Mouse (Mus musculus): ENCODE results near the gene Tomm40.
A peak's percentile ranks its signal among the peaks of the same experiment; 100 is the strongest.

Gene Tomm40

GRCm38 (mm10) chr7:19715239-19716054 is at the start of gene Tomm40:
Gene Tomm40, minus strand, starts transcription at chr7:19715438.
- DNase-seq (ENCODE audit: extremely low spot score, low read depth, low spot score), result peak; percentile 98

- DNase-seq (ENCODE audit: extremely low spot score, low read depth, low spot score), result no peak
Measured at GRCm38 (mm10) chr7:19764581-19764980, 49.3 kb upstream of the Tomm40 start.

DNA sequence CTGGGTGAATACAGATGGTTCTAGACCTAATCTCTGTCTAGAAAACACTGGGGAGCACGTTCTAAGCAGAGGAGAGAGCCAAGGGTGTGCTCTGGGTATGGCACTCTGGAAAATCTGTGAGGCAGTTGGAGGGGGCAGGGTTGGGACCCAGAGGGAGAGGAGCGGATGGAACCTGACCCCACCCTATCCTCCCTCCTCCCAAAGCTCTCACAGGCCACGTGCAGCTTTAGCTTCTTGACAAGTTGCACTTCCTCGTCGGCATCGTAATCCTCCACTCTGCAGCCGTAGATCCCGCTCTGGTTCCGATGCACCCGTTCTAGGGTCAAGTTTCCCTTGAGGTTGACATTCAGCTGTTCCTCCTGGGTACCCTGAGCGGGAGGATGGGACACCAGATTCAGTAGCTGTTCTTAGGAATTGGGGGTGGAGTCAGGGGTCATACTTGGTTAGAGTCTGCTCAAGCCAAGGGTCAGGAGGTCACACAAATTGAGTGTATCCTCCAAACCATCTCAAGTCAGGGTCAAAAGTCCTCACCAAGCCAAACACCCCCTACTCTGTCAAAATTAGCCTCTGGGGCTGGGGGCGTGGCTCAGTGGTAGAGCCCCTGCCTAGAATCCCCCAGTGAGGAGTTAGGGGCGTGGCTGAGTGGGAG is 48.7 kb upstream of the Tomm40 start:
- no peak for DNase-seq (ENCODE audit: extremely low spot score, low read depth, low spot score)

GRCm38 (mm10) chr7:19762283-19762682 is 47.0 kb upstream of the Tomm40 start:
- DNase-seq (ENCODE audit: extremely low spot score, low read depth, low spot score), result no peak

- no peak for DNase-seq (ENCODE audit: extremely low spot score, low read depth, low spot score)
Measured at GRCm38 (mm10) chr7:19760021-19760420, 44.8 kb upstream of the Tomm40 start.

DNA sequence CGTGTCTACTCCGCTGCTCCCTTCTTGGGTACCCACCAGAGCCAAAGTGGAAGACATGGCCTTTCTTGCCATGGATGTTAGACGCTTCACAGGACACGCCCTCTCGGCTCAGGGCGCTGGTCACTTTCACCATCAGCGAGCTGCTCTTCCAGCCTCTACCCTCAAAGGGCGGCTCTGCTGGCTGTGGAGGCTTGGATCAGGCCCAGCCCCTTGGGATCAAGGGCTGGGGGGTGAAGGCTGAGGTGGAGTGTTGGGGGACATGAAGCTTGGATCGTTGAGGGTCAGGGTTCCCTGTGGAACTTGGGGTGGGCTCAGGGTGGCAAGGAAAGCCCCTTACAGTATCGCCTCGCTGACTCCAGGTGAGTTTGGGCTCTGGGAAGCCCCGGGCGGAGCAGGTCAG is 43.4 kb upstream of the Tomm40 start:
- DNase-seq (ENCODE audit: extremely low spot score, low read depth, low spot score), result no peak

- DNase-seq (ENCODE audit: extremely low spot score, low read depth, low spot score), result no peak
Measured at GRCm38 (mm10) chr7:19755851-19756786, 40.9 kb upstream of the Tomm40 start.

DNA sequence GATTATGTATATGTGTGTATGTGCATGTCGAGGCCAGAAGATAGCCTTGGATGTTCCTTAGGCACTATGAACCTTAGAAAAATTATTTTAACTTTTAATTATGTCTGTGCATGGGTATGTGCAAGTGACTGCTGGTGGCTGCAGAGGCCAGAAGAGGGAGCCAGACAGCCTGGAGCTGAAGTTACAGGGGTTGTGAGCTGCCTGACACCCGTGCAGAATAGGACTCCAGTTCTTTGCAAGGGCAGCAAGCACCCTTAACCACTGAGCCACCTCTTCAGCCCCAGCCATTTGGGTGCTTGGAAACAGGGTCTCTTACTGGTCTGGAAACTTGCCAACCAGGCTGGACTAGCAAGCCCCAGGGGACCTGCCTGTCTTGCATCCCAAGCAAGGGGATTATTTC is 39.8 kb upstream of the Tomm40 start:
- DNase-seq (ENCODE audit: extremely low spot score, low read depth, low spot score), result no peak

DNA sequence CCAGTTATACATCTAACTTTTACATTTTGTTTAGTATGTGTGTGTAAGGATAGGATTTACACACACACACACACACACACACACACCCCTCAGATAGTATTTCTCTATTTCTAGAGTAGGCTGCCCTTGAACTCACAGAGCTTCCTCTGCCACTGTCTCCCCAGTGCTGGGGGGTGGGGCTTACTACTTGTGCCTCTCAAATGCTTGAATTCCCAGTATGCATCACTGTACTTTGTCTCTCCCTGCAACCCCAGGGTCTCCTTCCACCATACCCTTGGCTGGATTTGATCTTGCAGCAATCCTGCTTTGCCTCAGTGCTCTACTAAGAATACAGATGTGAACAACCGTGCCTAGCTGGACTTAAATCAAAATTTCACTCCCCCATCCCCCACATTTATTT is 38.8 kb upstream of the Tomm40 start:
- no peak for DNase-seq (ENCODE audit: extremely low spot score, low read depth, low spot score)

DNA sequence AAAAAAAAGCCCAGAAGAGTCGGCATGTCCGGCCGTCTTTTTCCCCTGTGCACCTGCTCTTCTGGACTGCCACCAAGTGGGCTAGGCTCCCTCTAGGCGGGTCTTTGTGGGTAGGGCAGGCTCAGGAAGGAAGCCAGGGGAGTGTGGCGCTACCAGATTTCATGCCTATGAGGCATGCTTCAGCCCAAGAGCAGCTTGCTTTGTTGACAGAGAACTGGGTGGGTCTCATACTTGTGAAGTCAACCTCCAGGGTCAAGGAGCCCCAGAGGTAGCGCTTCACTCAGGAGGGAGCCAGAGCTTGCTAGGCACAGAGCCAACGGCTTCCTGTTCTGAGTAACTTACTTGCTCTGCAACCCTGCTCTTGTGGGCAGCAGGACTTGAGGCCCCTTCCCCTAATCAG is 38.3 kb upstream of the Tomm40 start:
- no peak for DNase-seq (ENCODE audit: extremely low spot score, low read depth, low spot score)

DNA sequence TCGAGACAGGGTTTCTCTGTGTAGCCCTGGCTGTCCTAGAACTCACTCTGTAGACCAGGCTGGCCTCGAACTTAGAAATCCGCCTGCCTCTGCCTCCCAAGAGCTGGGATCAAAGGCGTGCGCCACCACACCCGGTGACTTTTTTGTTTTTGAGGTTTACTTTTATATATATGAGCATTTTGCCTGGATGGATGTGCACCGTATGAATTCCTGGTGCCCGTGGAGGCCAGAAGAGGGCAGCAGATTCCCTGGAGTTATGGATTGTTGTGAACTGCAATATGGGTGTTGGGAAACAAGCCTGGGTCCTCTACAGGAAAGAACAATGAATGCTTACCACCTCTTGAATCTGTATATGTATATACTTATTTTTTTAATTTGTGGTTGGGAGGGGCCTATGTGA is 37.4 kb upstream of the Tomm40 start:
- no peak for DNase-seq (ENCODE audit: extremely low spot score, low read depth, low spot score)

DNA sequence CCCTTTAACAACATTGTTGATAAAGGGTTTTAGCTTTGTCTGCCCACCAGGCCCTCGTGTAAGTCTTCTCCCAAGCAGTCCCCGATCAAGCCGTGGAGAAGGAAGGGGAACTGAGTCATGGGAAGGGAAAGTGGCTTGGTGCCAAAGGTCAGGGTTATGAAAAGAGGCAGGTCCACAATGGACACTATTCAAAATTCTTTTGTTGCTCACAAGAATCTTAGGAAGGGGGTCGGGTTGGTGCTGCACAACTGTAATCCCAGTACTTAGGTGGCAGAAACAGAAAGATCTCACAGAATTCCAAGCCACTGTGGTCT is 35.8 kb upstream of the Tomm40 start:
- DNase-seq (ENCODE audit: extremely low spot score, low read depth, low spot score), result no peak

DNA sequence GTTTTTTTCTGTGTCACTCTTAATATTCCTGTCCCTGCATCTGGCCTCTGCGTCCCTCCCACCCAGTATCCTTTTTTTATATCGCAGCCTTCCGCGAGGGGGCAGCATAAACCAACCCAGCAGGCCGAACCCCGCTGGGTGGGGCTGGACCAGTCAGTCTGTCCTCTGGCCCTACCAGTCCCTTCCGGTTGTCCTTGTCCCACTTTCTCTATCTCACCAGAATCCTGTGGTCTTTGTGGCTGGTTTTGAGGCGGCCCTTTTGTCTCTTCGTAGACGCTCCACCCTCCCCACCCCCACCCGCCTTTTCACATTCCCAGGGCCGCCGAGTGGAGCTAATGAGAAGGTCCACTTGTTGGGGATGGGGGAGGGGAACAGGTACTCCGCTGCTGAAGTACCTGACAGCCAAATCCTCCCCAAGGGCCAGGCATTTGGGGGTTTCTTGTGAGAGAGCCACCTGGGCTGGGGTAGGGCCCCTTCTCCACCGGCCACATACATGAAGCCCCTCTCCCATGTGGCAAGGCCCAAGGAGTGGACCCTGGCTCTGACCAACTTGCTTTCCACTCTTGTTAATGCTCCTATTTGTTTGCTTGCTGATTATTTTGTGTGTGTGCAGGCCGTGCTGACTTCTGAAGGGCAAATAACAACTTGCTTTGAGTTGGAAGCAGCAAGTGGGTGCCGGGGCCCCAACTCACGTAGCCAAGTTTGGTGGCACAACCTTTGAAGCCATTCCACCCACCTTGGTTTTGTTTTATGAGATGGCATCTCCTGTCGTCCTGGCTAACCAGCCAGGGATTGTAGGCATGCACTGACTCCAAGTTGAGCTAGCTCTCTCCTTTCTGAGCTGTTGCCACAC is 35.2 kb upstream of the Tomm40 start, which contains the start of gene Nectin2:
Gene Nectin2, minus strand, starts transcription at position 267 of the 853 bp plus-strand sequence.
- no peak for DNase-seq (ENCODE audit: extremely low spot score, low read depth, low spot score)

DNA sequence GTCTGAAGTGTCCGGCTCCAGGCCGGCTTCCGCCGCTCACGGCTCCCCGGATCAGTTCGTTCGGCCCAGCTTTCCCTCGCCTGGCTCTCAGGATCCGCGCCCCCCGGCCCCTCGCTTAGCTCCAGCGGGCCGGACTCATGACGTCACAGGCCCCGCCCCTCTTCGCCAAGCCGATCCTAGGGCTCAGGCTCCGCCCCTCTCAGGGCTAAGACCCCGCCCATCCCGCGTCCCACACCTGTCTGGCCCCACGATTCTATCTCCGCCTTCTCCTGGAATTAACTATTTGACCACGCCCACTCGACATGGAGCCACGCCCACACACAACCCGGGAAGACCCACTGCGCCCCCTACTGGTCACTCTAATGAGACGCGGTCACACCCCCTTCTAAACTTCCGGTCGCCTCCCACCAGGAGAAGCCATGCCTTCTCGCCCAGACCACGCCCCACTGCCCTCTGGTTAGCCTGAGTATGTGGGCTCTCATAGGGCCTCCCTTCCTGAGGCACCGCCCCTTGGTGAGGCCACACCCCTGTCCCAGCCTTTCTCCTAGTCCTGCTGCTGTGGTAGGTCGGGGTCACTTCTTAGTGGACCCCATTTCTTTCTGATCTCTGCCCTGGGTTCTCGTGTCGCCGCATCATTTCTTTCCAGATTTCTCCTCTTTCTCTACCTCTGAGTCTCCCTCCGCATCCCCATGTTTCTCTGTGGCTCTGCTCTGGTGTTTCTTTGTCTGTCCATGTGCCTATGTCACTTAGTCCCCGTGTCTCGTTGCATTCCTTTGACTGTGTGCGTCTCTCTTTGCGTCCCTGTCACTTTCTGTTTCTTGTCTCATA is 34.4 kb upstream of the Tomm40 start:
- peak; percentile 98 for DNase-seq (ENCODE audit: extremely low spot score, low read depth, low spot score)

DNA sequence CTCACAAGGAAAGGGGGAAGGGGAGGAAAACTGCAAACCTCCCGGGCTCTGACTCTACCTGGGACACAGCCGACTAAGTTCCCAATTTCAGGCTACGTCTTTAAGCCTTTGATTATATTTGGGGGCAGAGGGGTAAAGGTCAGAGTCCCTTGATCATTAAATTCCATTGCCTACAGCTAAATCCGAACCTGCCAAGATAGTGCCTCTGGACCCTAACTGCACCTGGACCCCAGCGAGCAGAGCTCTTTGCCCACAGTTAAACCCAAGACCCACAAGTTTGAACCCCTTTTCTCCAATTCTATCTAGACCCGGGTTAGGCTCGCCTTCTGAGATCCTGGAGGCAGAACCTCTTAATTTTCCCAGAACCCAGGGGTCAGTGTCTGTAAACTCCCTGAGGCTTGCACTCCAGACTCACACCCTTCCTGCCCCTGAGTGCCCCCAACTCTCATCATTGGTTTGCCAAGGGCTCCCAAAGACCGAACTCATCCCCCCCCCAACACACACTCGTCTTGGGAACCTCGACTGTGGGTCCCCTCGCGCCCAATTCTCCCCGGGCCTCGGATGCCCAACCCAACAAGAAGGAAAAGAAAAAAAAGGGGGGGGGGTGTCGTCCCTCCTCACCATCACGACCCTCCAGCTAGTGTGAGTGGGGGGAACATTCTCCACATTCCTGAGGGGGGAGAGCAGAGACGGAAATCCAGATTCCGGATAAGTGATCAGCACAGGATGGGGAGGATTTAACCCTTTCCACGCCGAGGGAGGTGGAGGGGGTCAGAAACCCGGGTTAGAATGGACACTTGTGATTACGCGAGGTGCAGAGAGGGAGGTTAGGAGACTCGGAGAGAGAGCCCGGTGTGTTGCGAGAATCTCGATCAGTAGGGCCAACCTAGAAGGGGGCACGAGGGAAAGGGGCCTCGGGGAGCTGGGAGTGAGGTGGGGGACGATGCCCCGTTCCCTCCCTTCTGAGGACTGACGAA is 33.3 kb upstream of the Tomm40 start:
- no peak for DNase-seq (ENCODE audit: extremely low spot score, low read depth, low spot score)

- DNase-seq (ENCODE audit: extremely low spot score, low read depth, low spot score), result no peak
Measured at GRCm38 (mm10) chr7:19747420-19748218, 32.4 kb upstream of the Tomm40 start.

DNA sequence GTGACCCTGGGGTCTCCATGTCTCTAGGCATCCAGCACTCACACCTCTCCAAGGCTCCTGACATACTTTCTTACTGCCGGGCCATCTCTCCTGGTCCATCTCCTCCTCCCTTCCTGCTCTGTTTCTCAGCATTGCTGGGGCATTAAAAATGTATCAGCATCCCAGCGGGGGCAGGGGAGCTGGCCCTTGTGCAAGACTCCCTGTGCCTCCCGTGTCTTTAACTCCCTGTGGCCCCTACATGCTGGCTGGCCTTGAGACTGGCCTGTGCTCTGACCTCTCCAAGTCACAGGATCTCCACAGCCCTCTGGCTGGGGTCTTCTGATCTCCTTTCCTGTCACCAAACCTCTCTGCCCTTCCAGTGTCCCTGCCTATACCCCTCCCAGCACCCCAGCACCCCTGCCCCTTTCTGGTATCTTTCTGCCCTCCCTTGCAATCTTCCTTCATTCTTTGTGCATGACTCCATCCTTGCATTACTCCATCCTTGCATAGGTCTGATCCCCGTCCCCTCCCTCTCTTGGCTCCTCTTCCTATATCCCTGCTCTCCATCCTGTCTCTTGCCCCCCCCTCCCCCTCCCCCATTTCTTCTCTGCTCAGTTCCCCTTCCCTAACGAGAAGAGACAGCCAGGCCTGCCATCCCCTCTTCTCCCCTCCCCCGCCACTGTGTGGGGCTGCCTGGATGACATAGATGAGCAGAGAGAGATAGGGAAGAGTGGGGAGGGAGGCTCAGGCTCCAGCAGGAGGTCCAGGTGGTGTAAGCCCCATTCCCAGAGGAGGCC is 31.4 kb upstream of the Tomm40 start:
- DNase-seq (ENCODE audit: extremely low spot score, low read depth, low spot score), result no peak

Data from hindlimb bud, embryonic 11.5 days (tissue).